Mouse (Mus musculus): ENCODE data around the gene Prelid3b. TPM values are rescaled to one million over a fixed set of nuclear protein-coding genes. Genes with fewer than 3 reads are reported as not detected.

The Prelid3b gene
- polyA plus RNA-seq, 2 experiments: 60.7 to 90.8 TPM

GRCm38 (mm10) chr2:174415731-174416310, 57.1 kb downstream of the Prelid3b start, which contains the start of gene Nelfcd:
Gene Nelfcd (plus strand): TSS chr2:174415804.
- no peak for TF ChIP-seq EP300 (IDR thresholded peaks at IDR 0.05; ENCODE audit: low read depth)
- no peak for TF ChIP-seq CTCF (IDR thresholded peaks at IDR 0.05; ENCODE audit: low read depth)
- Histone ChIP-seq H3K27ac (peak within 1 kb of the TSS; percentile 56), H3K4me3 (ENCODE audit: insufficient read depth in 1 of 2, low read depth in 2 of 2, low read length in 2 of 2) (peak within 1 kb of the TSS; percentile 75 to 94), H3K36me3 (replicated peaks; ENCODE audit: control insufficient read depth, insufficient read depth, low read depth) (peaks cover 3% of the 10 kb centered on the region; the same call in 1 of the 2 replicates), H3K4me1 (replicated peaks; ENCODE audit: control insufficient read depth in 2 of 2, insufficient read depth in 2 of 2, low read length in 1 of 2) (peaks cover 7 to 12% of the 10 kb centered on the region in 2 experiments), H3K9ac (replicated peaks) (peak within 1 kb of the TSS; percentile 95), H3K27me3 (ENCODE audit: control insufficient read depth, insufficient read depth, low read length) (no peaks in the 10 kb centered on the region), H3K9me3 (ENCODE audit: control insufficient read depth, low read length) (no peaks in the 10 kb centered on the region), H3K4me2 (ENCODE audit: low read depth) (peak within 1 kb of the TSS; percentile 79)
- ATAC-seq (ENCODE audit: insufficient read depth) (peak; percentile 91), DNase-seq (ENCODE audit: low read depth in 3 of 3, low spot score in 3 of 3) (peak; percentile 90 to 97 (median 94))
- under 1% methylated on average over 40 of the region's 40 CpGs for WGBS (ENCODE audit: insufficient replicate concordance)

Other genes with a start within 250 kb of the Prelid3b start
- 231 and 302 TPM in 2 replicates for gene Gnas, start 188.8 kb downstream of the Prelid3b start, polyA plus RNA-seq (2012; rRNA removed)
- 286 and 331 TPM in 2 replicates for gene Gnas, start 188.8 kb downstream of the Prelid3b start, polyA plus RNA-seq (2014; fragmentation: Nextera tagmentation; extraction: Ambion mirVana)
- gene Gm20721, start 126.4 kb downstream of the Prelid3b start, polyA plus RNA-seq (2012; rRNA removed): 0.14 and 0.74 TPM in 2 replicates
- 0.64 and 0.88 TPM in 2 replicates for gene Gm20721, start 126.4 kb downstream of the Prelid3b start, polyA plus RNA-seq (2014; fragmentation: Nextera tagmentation; extraction: Ambion mirVana)
- gene Nelfcd, start 57.3 kb downstream of the Prelid3b start, polyA plus RNA-seq (2012; rRNA removed): 54.1 and 58.2 TPM in 2 replicates
- 62.1 and 70.0 TPM in 2 replicates for gene Nelfcd, start 57.3 kb downstream of the Prelid3b start, polyA plus RNA-seq (2014; fragmentation: Nextera tagmentation; extraction: Ambion mirVana)
- gene Ctsz, start 34.0 kb downstream of the Prelid3b start, polyA plus RNA-seq (2012; rRNA removed): 61.0 and 71.0 TPM in 2 replicates
- gene Ctsz, start 34.0 kb downstream of the Prelid3b start, polyA plus RNA-seq (2014; fragmentation: Nextera tagmentation; extraction: Ambion mirVana): 96.9 and 98.5 TPM in 2 replicates
- 24.3 and 25.5 TPM in 2 replicates for gene Tubb1, start 22.4 kb downstream of the Prelid3b start, polyA plus RNA-seq (2012; rRNA removed)
- 24.9 and 32.2 TPM in 2 replicates for gene Tubb1, start 22.4 kb downstream of the Prelid3b start, polyA plus RNA-seq (2014; fragmentation: Nextera tagmentation; extraction: Ambion mirVana)
- 145 and 238 TPM in 2 replicates for gene Atp5e, start 9.0 kb downstream of the Prelid3b start, polyA plus RNA-seq (2012; rRNA removed)
- 467 and 483 TPM in 2 replicates for gene Atp5e, start 9.0 kb downstream of the Prelid3b start, polyA plus RNA-seq (2014; fragmentation: Nextera tagmentation; extraction: Ambion mirVana)
- 0.02 and 0.03 TPM in 2 replicates for gene Zfp831, start 170.5 kb upstream of the Prelid3b start, polyA plus RNA-seq (2012; rRNA removed)
- gene Zfp831, start 170.5 kb upstream of the Prelid3b start, polyA plus RNA-seq (2014; fragmentation: Nextera tagmentation; extraction: Ambion mirVana): 0.01 TPM in 1 of 2 replicates, not detected in the other